Mouse (Mus musculus) forebrain, embryonic 16.5 days (tissue): ENCODE data around the gene Gm5141. TPM values are rescaled to one million over a fixed set of nuclear protein-coding genes. Genes with fewer than 3 reads are reported as not detected.
"Not testable (repeated sequence)": the region's sequence is repeated elsewhere in the genome, so short reads cannot be mapped to it uniquely, and the experiment has no call there.

Source experiments
- ATAC-seq: fragments of 200-750 bp; cut with Nextera tagmentation; 2 replicates; pipeline ENCODE4 v1.8.0; 2017; ENCODE audit warnings: mild to moderate bottlenecking, moderate library complexity
- H3K27ac ChIP-seq: fragments of 300-500 bp; sonication (generic); 2 replicates; pipeline ENCODE4 v1.5.1; 2014; ENCODE audit warnings: low read length, control low read depth
- H3K27me3 ChIP-seq: fragments of 300-500 bp; sonication (generic); replicated peaks from 2 replicates; pipeline ENCODE4 v1.6.1; 2014; ENCODE audit warnings: low read length; ENCODE audit not compliant: control insufficient read depth, insufficient read depth
- H3K36me3 ChIP-seq: fragments of 300-500 bp; sonication (generic); 2 replicates; pipeline ENCODE4 v1.6.1; 2014; ENCODE audit not compliant: control insufficient read depth, insufficient read depth
- H3K4me1 ChIP-seq: fragments of 300-500 bp; sonication (generic); replicated peaks from 2 replicates; pipeline ENCODE4 v1.6.1; 2014; ENCODE audit warnings: low read length; ENCODE audit not compliant: control insufficient read depth, insufficient read depth
- H3K4me2 ChIP-seq: fragments of 300-500 bp; sonication (generic); 2 replicates; pipeline ENCODE4 v1.6.1; 2014; ENCODE audit warnings: mild to moderate bottlenecking, low read length, control low read depth
- H3K4me3 ChIP-seq: fragments of 300-500 bp; sonication (generic); replicated peaks from 2 replicates; pipeline ENCODE4 v1.5.1; 2014; ENCODE audit warnings: mild to moderate bottlenecking, low read length, control low read depth
- H3K9ac ChIP-seq: fragments of 300-500 bp; sonication (generic); replicated peaks from 2 replicates; pipeline ENCODE4 v1.6.1; 2014; ENCODE audit warnings: low read depth, low read length, control low read depth
- H3K9me3 ChIP-seq: fragments of 300-500 bp; sonication (generic); 2 replicates; pipeline ENCODE4 v1.6.1; 2016; ENCODE audit warnings: low read length; ENCODE audit not compliant: control insufficient read depth
- WGBS: fragments of 180-500 bp; shearing (Covaris S2); extraction: QIAGEN DNeasy Blood & Tissue Kit; methylation state at CpG from one replicate; pipeline ENCODE4 v1.1.7; 2014; 5-methylcytosine and 5-hydroxymethylcytosine counted together
- polyA plus RNA-seq: library from polyadenylated mRNA; unstranded; fragments of >200 nt; fragmentation: Nextera tagmentation; extraction: Ambion mirVana; gene quantifications from 2 replicates; pipeline ENCODE4 v1.2.1, GENCODE M21; 2015

The Gm5141 gene
- 12.8 and 14.2 TPM in 2 replicates for polyA plus RNA-seq

- H3K9me3 ChIP-seq, H3K27me3 ChIP-seq, H3K27ac ChIP-seq, H3K4me1 ChIP-seq, H3K36me3 ChIP-seq: not testable (repeated sequence)
- peak within 1 kb of the TSS; percentile 67 for H3K9ac ChIP-seq
- peak; percentile 100 for ATAC-seq
- H3K4me3 ChIP-seq: peak within 1 kb of the TSS; percentile 56
- WGBS: 5% methylated on average over 20 of the region's 23 CpGs
- H3K4me2 ChIP-seq: peak within 1 kb of the TSS; percentile 75
These were observed at the start of gene Gm5141 for GRCm38 (mm10) chr13:62785199-62786134. Gene Gm5141 (minus strand): TSS chr13:62785808.

DNA sequence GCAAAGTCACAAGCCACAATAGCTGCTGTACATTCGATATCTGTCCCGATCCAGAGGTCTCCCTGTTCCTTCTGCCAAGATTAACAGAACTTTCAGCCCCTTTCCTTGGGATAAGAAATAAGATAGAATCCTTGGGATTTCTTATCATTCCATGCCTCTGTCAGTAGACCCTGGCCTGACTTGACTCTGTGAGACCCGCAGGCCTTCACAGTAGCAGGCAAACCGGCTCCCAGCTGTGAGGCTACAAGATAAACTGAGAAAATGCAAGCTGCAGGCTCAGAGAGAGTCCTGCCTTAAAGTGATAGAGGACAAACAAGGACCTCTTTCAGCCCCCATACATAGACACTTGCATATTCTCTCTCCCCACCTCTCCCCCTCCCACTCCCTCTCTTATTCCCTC, 47.7 kb upstream of the Gm5141 start:
- Histone ChIP-seq H3K4me3 (no peak overlapping the region), H3K27ac (no peak overlapping the region), H3K36me3 (no peaks in the 10 kb centered on the region), H3K9ac (no peak overlapping the region), H3K4me2 (no peak overlapping the region), H3K4me1 (no peaks in the 10 kb centered on the region), H3K9me3 (no peaks in the 10 kb centered on the region), H3K27me3 (no peaks in the 10 kb centered on the region)
- 49% methylated on average over 4 of the region's 4 CpGs for WGBS
- ATAC-seq: no peak

DNA sequence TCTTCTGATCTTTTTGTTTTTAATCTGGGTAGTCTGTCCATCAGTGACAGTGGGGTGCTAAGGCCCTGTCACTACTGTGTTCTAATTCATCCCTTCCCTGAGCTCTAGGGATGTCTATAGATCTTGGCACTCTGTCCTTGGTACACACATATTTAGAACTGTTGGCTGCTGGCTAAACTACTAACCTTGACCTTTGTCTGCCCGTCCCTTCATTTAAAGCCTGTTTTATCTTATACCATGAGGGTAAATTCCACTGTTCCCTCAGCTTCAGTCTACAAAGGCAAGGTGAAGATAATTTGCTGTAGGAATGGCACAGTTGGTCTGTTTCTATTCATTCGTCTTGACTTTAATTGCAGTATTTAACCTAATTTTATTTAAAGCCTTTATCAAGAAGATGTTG, 46.6 kb upstream of the Gm5141 start:
- Histone ChIP-seq H3K9me3 (no peaks in the 10 kb centered on the region), H3K4me2 (no peak overlapping the region), H3K4me1 (no peaks in the 10 kb centered on the region), H3K27ac (no peak overlapping the region), H3K4me3 (no peak overlapping the region), H3K27me3 (no peaks in the 10 kb centered on the region), H3K9ac (no peak overlapping the region), H3K36me3 (no peaks in the 10 kb centered on the region)
- WGBS: 75% methylated on average over 2 of the region's 2 CpGs
- no peak for ATAC-seq

- not testable (repeated sequence) for H3K4me2 ChIP-seq, H3K9ac ChIP-seq, H3K27me3 ChIP-seq, H3K4me3 ChIP-seq, H3K36me3 ChIP-seq, H3K9me3 ChIP-seq, H3K27ac ChIP-seq, H3K4me1 ChIP-seq, ATAC-seq
- WGBS: 83% methylated on average over 3 of the region's 3 CpGs
These were observed 30.1 kb upstream of the Gm5141 start for GRCm38 (mm10) chr13:62815705-62816104.

DNA sequence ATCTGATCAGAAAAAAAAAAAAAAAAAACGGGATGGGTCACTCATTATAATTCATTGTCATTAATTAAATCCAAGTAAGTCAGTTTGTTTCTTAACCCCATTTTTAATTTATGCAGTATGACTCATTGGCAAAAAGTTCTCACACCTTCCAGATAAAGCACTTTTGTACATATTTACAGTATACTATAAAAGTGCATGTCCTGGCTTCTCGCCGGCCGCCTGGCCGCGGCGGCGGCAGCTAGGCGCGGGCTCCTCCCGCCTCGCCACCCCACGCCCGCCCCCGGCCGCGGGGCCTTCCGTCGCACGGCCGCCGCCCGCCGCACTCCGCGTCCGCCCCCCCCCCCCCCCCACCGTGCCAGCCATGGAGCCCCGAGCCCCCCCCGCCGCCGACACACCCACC, 27.1 kb upstream of the Gm5141 start:
- Histone ChIP-seq H3K4me3 (peak overlapping the region; percentile 32), H3K9ac (no peak overlapping the region), H3K9me3 (no peaks in the 10 kb centered on the region), H3K4me2 (peak overlapping the region; percentile 57), H3K27me3 (no peaks in the 10 kb centered on the region), H3K4me1 (no peaks in the 10 kb centered on the region), H3K36me3 (no peaks in the 10 kb centered on the region), H3K27ac (no peak overlapping the region)
- 14% methylated on average over 25 of the region's 32 CpGs for WGBS
- no peak for ATAC-seq

- not testable (repeated sequence) for H3K4me1 ChIP-seq, H3K27ac ChIP-seq, H3K9ac ChIP-seq, ATAC-seq, H3K4me2 ChIP-seq, H3K4me3 ChIP-seq, H3K27me3 ChIP-seq, H3K36me3 ChIP-seq, H3K9me3 ChIP-seq
- WGBS: 94% methylated on average over 6 of the region's 6 CpGs
These were observed 22.4 kb upstream of the Gm5141 start for GRCm38 (mm10) chr13:62807981-62808380.

GRCm38 (mm10) chr13:62786135-62786493, 506 bp upstream of the Gm5141 start:
- peak; percentile 18; the same call in 1 of the 2 replicates for ATAC-seq

GRCm38 (mm10) chr13:62763806-62764205, 21.8 kb downstream of the Gm5141 start:
- not testable (repeated sequence) for H3K27ac ChIP-seq, H3K36me3 ChIP-seq, H3K4me3 ChIP-seq, ATAC-seq, H3K9me3 ChIP-seq, H3K9ac ChIP-seq, H3K4me2 ChIP-seq, H3K27me3 ChIP-seq, H3K4me1 ChIP-seq
- 69% methylated on average over 2 of the region's 2 CpGs for WGBS

More at GRCm38 (mm10) chr13:62786135-62786493, 506 bp upstream of the Gm5141 start:
- not testable (repeated sequence) for H3K36me3 ChIP-seq, H3K27ac ChIP-seq, H3K9ac ChIP-seq, H3K9me3 ChIP-seq, H3K27me3 ChIP-seq, H3K4me1 ChIP-seq
- Histone ChIP-seq H3K4me3 (peak overlapping the region; percentile 56), H3K4me2 (peak overlapping the region; percentile 36)
- WGBS: 34% methylated on average over 2 of the region's 2 CpGs

- ATAC-seq: peak; percentile 99
- peak within 1 kb of the TSS; percentile 54 for H3K4me2 ChIP-seq
- not testable (repeated sequence) for H3K9me3 ChIP-seq, H3K4me1 ChIP-seq, H3K27me3 ChIP-seq, H3K27ac ChIP-seq, H3K36me3 ChIP-seq
- peak within 1 kb of the TSS; percentile 53 for H3K4me3 ChIP-seq
- WGBS: 10% methylated on average over 20 of the region's 20 CpGs
- peak within 1 kb of the TSS; percentile 59 for H3K9ac ChIP-seq
These were observed 24.9 kb downstream of the Gm5141 start, which contains the start of gene Platr25 for GRCm38 (mm10) chr13:62760432-62761415. Gene Platr25 (minus strand): TSS chr13:62760709.
